Mouse (Mus musculus) T-helper 1 cell (primary cell): ENCODE measurements around the gene Rps23.
"Not testable (repeated sequence)": the region's sequence is repeated elsewhere in the genome, so short reads cannot be mapped to it uniquely, and the experiment has no call there.

ENCODE experiments used
- in situ Hi-C: fragments of 300-600 bp; cut with MboI, MseI; formaldehyde crosslinking; loops from one replicate; pipeline ENCODE4 v1.15.1; 2025; ENCODE audit warnings: high pct_unique_total_duplicates

Rps23 gene

DNA sequence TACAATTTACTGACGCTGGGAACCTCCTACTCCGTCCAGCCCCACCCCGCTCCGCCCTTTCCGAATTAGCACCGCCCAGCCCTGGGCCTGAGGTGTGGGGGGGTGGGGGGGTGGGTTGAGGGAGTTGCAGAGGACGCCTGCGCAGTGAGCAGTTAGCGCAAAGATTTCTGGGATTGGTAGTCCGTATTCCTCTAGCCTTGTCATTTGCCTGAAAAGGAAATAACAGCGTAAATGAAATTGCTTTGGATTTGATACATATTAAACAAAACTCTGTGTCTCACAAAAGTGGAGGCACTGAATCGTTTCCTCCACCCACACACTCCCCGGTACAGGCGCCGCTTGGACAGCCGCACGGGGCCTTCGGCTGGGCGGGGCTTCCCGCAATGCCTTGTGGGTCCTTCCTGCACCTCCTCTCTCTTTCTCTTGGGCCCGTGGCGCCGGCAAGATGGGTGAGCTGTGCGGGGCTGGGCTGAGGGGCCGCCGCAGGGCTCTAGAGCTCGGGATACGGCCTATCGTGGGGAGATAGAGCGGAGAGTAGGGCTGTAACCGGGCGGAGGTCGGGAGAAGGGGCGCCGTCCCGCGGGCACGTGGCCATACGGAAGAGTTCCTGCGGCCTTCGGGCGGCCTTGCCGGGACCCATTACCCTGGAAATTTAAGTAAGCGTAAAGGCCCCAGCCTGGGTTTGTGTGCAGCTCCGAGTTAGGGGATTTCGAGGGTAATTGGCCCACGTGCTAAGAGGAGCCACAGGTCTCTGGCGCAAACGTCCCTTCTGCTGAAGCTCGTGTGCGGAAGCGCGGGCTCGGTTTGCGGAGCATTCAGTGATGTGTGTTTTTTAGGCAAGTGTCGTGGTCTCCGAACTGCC lies at the start of gene Rps23:
Gene Rps23 (plus strand): TSS at position 208 of the 862 bp plus-strand sequence.
- in situ Hi-C loops: no loop called here

GRCm38 (mm10) chr13:90881727-90882429 lies 40.9 kb upstream of the Rps23 start:
- in situ Hi-C loops: no loop called here

DNA sequence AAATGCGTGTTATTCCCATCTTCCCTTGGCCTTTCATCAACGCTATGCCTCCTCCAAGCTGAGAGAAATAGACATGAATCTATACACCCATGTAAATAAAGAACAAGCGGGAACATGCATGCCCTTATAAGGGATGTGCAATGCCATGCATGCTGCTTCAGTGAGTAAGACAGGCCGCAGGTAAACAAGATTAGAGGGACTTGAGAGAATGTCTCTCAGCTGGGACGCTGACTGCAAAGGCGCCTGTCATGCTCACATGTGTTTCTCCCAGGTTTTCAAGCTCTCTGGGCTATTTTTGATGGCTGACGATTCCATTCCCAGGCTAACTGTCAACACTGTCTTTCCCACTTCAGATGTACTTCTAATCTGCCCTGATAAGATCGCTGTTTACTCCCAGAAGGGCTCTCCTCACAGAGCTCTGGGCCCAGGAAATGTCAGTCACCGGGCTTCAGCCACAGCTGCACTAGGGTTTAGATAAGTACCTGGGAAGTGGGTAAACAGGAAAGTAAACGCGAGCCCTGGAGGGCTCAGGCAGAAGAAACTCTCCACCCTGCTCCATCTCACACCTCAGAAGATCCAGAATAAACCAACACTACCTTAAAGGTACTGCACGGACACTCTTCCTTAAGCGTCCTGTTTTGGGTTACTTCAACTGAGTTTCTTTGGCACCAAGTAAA lies 36.8 kb upstream of the Rps23 start:
- in situ Hi-C loops: no loop called here

- in situ Hi-C loops: no loop called here
Observed at GRCm38 (mm10) chr13:90886568-90886983, 36.2 kb upstream of the Rps23 start.

GRCm38 (mm10) chr13:90890111-90890510 lies 32.6 kb upstream of the Rps23 start:
- in situ Hi-C loops: no loop called here

- in situ Hi-C loops: no loop called here
Observed at GRCm38 (mm10) chr13:90894819-90895218, 27.9 kb upstream of the Rps23 start.

DNA sequence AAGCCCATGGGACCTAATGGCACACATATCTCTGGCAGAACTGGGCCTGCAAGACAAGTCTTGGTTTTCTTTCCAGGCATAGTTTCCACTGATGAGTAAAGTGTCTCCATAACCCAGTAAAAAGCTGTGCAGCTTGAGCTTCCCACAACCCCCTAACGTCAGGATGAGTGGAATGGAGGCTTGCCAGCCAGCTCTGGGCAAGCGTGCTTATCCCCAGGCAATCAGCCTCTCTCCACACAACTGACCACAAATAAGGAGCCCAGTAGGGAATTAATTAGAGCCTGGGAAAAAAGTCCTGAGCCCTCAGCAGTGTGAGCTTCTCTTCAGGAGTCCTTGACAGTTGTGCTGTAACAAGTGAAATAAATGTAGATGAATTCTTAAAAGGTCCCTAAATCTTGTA lies 26.7 kb upstream of the Rps23 start:
- in situ Hi-C loops: no loop called here

DNA sequence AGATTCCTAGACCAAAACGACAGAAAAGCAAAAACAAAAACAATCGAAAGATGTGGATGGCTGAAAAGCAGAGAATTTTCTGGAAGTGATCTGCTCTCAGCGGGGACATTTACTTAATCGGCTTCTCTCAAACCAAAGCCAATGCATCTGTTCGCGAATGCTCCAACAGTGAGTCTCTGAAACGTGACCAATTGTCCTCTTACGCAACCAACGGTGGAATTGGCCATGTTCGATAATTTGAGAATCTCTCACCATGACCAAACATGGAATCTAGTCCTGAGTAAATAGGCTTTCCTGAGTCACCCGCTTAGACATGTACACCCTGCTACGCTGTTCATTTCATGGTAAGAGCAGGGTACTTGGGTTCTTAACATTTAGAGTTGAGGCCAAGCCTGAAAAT lies 25.9 kb upstream of the Rps23 start:
- in situ Hi-C loops: no loop called here

DNA sequence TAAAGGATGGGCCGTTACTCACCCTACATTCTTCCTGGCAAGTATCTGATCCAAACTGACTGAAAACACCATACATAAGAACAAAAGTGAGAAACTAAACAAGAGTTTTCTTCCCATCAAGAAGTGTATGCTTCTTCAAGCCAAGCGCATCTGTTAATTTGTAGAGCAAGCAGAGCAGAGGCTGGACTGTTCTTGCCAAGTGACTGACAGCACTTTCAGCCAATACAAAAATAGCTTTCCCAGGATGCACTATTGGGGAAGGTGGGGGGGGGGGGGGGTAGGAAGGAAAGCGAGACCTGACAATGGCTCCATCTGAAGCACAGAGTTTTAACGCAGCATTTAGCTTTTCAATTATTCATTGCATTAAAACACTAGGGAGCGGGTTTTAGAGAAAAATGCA lies 17.6 kb upstream of the Rps23 start, which contains the start of gene Atp6ap1l:
Gene Atp6ap1l (minus strand): TSS at position 180 of the 400 bp plus-strand sequence.
- in situ Hi-C loops: no loop called here

- in situ Hi-C loops: no loop called here
Observed at GRCm38 (mm10) chr13:90907376-90907775, 15.4 kb upstream of the Rps23 start.

DNA sequence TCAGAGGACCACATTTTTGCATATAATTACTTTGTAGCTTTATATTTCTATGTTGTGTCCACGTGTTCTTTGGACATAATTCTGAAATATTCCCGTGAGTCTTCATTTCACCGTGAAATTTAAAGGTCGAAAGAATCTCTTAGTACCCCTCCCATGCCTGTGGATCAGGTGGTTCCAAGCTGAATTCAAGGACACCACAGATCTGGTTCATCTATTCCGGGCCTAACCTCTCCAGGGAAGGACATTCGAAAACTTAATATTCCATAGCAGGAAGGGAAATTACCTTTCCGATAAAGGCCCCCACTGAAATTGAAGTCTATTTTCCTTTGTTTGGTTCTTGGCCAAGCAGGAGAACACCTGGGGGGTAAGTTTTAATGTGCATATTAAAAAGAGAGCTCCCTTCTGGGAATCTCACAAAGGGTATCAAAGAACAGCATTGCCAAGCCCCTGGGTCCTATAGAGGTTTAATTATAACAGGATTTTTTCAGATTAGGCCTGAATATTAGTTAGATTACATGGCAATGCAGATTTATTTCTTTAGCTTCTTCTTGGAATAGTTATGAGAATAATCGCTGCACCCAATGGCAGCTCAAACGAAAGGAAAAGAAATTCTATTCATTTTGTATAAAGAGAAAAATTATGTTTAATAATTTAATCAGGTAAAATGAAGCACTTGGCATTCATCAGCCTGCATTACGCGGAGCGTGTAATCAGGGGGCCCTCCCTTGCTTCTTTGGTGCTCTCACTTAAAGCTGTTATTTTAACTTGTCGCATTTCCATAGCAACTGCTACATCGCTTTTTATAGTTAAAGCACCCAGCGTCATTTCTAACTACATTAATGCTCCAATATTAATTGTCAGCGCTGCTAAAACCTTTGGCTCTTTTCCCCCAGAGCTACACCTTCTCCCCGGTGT lies 9.7 kb upstream of the Rps23 start:
- in situ Hi-C loops: no loop called here

GRCm38 (mm10) chr13:90913675-90914192 lies 9.0 kb upstream of the Rps23 start:
- in situ Hi-C loops: no loop called here

DNA sequence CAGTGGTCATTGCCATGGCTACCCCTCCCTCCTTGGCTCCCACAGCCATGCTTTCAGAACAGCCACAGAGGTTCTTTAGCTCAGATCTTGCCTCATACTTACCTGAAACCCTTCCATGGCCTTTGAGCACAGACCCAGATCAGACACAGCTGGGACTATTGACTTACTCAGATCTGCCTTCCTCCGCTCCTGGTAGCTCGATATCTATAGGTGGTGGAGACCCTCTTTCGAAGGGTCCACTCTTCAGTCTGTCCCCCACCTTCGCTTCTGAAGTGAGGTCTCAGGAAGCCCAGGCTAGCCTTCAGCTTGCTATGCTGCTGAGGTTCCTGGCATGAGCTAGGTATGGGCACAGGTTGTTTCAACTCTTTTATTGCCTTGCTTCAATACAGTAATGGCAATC lies 8.0 kb upstream of the Rps23 start:
- in situ Hi-C loops: no loop called here

DNA sequence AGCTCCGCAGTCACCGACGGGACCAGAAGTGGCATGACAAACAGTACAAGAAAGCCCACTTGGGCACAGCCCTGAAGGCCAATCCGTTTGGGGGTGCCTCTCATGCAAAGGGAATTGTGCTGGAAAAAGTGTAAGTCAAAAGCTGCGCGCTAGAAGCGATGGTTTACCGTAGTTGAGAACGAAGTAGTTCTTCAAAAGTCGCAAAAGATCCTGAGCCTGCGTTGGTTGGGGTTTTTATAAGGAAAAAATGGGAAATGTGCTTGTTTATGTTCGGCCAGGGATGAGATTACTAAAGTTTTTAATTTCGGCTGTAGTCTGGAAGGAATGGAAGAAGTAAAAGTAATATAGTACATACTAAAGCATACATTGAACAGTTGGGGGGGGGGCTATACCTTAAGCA lies 859 bp downstream of the Rps23 start:
- in situ Hi-C loops: not testable (repeated sequence)

DNA sequence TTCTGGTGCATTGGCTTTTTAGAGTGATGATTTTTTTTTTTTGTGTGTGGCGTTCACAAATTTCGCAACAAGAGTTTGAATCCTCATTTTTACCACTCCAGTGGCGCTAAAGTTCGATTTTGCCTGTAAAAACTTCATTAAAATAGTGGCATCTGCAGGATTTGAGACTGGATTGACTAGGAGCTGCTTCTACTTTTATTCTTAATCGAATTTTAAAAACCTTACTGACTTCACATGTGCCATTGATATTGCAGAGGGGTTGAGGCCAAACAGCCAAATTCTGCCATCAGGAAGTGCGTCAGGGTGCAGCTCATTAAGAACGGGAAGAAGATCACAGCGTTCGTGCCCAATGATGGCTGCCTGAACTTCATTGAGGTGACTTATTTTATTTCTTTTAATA lies 1.3 kb downstream of the Rps23 start:
- in situ Hi-C loops: no loop called here

DNA sequence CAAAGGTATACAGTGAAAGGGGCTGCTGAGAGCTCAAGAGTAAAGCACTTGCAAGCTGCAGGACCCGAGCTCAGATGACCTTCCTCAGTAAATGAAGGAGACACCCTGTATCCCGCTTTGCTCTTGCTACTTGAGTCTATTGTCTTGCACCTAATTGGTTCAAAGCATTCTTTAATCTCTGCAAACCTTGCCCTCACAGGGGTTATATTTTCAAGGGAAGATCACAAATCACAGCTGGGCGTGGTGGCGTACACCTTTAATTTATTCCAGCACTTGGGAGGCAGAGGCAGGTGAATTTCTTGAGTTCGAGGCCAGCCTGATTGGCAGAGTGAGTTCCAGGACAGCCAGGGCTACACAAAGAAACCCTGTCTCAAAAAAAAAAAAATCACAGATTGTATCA lies 2.4 kb downstream of the Rps23 start:
- in situ Hi-C loops: no loop called here

DNA sequence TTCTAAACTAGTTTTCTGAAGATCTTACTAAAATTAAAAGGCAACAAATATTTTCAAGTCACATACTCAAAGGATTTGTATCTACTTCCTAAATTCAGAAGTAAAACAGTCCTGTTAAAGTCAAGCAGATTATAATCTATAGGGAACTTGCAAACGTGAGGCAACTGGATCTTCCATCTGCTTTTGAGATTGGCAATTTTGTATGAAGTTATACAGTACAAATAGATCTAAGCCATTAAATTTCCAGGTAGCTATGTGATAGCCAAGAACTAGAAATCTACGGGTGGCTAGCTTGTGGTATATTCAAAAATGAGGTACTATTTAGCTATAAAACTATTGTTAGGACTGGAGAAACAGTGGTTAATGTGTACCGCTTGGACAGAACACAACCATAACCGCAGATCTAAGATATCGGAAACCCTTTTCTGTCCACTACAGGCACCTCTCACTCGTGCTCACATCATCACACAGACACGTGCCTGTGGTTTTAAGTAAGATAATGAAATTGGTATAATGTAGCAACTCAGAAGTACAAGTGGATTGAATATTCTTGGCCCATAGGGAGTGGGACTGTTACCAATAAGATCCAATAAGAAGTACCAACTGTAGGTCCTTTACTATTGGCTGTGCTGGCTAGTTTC lies 3.5 kb downstream of the Rps23 start:
- in situ Hi-C loops: no loop called here

DNA sequence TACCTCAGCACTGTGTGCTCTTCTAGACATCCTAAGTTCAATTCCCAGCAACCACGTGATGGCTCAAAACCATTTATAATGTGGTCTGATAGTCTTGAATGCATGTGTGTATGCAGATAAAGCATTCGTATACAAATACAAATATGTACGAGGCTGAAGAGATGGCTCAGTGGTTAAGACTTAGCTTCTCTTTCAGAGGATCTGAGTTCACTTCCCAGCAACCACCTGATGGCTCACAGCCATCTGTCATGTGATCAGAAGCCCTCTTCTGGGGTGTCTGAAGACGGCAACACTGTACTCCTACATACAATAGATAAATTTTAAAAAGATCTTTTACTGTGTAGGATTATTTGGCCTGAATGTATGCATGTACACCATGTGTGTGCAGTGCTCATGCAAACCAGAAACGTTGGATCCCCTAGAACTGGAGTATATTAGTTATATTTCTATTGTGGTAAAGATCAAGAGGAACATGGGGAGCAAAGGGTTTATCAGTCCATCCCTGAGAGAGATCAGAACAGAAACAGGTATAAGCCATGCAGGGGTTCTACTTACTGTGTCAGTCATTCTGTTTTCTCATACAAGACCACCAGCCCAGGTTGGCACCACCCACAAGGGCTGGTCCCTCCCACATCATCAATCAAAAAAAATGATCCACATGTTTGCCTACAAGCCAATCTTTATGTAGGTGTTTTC lies 4.3 kb downstream of the Rps23 start:
- in situ Hi-C loops: no loop called here

GRCm38 (mm10) chr13:90928266-90928665 lies 5.5 kb downstream of the Rps23 start:
- in situ Hi-C loops: not testable (repeated sequence)

DNA sequence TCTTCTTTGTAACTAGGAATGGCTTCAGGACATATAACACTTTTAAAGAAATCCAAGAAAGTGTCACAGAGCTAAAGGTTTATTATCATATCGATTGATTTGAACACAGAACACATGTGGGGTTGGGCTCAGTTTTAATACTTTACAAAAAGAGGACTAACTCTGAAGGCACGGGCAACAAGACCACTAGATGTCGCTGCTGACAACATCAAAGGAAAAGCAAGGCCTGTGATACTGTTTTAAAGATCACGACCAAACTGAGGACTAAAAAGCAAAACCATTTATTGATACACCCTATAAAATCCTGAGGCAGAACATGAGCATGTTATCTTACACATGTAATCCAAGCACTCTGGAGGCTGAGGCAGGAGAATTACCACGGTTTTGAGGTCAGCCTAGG lies 7.1 kb downstream of the Rps23 start:
- in situ Hi-C loops: loop anchor here (10.0 kb wide), 1 partner anchor 765 kb away; no protein-coding TSS in a partner anchor
